Mouse (Mus musculus) cerebellum, adult 18-20 months (tissue): ENCODE results near the gene Patl2.
"Not testable (repeated sequence)": the region's sequence is repeated elsewhere in the genome, so short reads cannot be mapped to it uniquely, and the experiment has no call there.

ENCODE experiments used
- DNase-seq, 2 experiments: peaks; one replicate each; pipeline ENCODE4 v3.0.0; 2021

Gene Patl2

GRCm38 (mm10) chr2:122141332-122141967, 44.5 kb downstream of the Patl2 start:
- DNase-seq: no peak

- DNase-seq: no peak
These were observed 45.2 kb downstream of the Patl2 start for GRCm38 (mm10) chr2:122140815-122141214.

GRCm38 (mm10) chr2:122137839-122138465, 48.0 kb downstream of the Patl2 start:
- no peak for DNase-seq

GRCm38 (mm10) chr2:122132618-122133017, 53.4 kb downstream of the Patl2 start:
- DNase-seq: no peak

- no peak for DNase-seq
These were observed 53.9 kb downstream of the Patl2 start for GRCm38 (mm10) chr2:122132078-122132477.

- no peak for DNase-seq
These were observed 58.4 kb downstream of the Patl2 start for GRCm38 (mm10) chr2:122127635-122128034.

GRCm38 (mm10) chr2:122126765-122127347, 59.1 kb downstream of the Patl2 start:
- no peak for DNase-seq

- no peak for DNase-seq
These were observed 60.1 kb downstream of the Patl2 start for GRCm38 (mm10) chr2:122125680-122126572.

GRCm38 (mm10) chr2:122117961-122118958, 67.7 kb downstream of the Patl2 start, which contains the start of gene Spg11:
Spg11 (minus strand) TSS chr2:122118386.
- peak; percentile 98 for DNase-seq

- no peak for DNase-seq
These were observed 69.1 kb downstream of the Patl2 start for GRCm38 (mm10) chr2:122116888-122117287.

- no peak for DNase-seq
These were observed 76.3 kb downstream of the Patl2 start for GRCm38 (mm10) chr2:122109714-122110113.

GRCm38 (mm10) chr2:122108101-122108500, 77.9 kb downstream of the Patl2 start:
- no peak for DNase-seq

- no peak for DNase-seq
These were observed 83.9 kb downstream of the Patl2 start for GRCm38 (mm10) chr2:122102070-122102469.

GRCm38 (mm10) chr2:122097686-122098085, 88.3 kb downstream of the Patl2 start:
- not testable (repeated sequence) for DNase-seq

- no peak for DNase-seq
These were observed 92.1 kb downstream of the Patl2 start for GRCm38 (mm10) chr2:122093844-122094243.

- no peak for DNase-seq
These were observed 99.5 kb downstream of the Patl2 start for GRCm38 (mm10) chr2:122086446-122086845.

GRCm38 (mm10) chr2:122081728-122082456, 104.1 kb downstream of the Patl2 start:
- peak; percentile 41 to 53 for DNase-seq
